Mouse (Mus musculus): Measurements from ENCODE around the gene Ormdl3. TPM values are rescaled to one million over a fixed set of nuclear protein-coding genes. Genes with fewer than 3 reads are reported as not detected.

Gene Ormdl3
- polyA plus RNA-seq, 1 experiment from 2014 or later: 77.3 TPM

DNA sequence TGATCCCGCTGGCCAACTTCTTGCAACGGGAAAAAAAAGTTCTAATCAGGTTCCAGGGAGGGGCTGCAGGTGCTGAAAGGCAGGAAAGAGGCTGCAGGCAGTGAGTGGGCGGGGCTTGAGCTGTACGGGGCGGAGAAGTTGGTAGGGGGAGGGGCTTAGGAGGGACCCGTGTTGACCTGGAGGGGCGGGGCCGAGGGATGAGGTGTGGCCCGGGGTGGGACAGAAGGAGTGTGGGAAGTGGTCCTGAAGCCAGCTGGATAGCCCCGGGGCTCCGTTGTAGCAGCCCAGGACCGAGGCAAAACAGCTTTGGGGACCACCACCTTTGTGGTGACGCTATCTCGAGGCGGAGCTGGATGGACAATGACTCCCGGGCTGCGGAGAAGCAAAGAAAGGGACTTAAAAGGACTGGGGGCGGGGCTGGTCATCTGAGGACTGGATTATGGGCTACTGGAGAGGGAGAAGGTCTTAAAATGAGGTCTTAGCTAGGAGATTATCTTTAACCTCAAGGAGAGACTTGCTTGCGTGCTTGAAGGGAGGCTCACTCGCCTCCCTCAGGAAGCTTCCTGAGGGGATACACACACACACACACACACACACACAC lies 15.0 kb upstream of the Ormdl3 start:
- no peak for ATAC-seq
- 1% methylated on average over 19 of the region's 20 CpGs for WGBS
- Histone ChIP-seq H3K4me3 (peak overlapping the region; percentile 23), H3K4me1 (peaks cover 10% of the 10 kb centered on the region; the same call in 1 of the 2 replicates), H3K9me3 (replicated peaks) (no peaks in the 10 kb centered on the region), H3K36me3 (ENCODE audit: poor library complexity, severe bottlenecking) (no peaks in the 10 kb centered on the region), H3K4me2 (peak overlapping the region; percentile 54), H3K9ac (no peak overlapping the region), H3K27ac (no peak overlapping the region), H3K27me3 (peaks cover 35% of the 10 kb centered on the region)

GRCm38 (mm10) chr11:98599291-98599690 lies 12.1 kb upstream of the Ormdl3 start:
- peaks cover 35% of the 10 kb centered on the region for H3K27me3 ChIP-seq
- no peaks in the 10 kb centered on the region for H3K36me3 ChIP-seq (ENCODE audit: poor library complexity, severe bottlenecking)
- no peak overlapping the region for H3K27ac ChIP-seq
- H3K9ac ChIP-seq: 0 out of 2 replicates have a peak overlapping the region, but pooled peaks have one; percentile 16
- 42% methylated on average over 18 of the region's 18 CpGs for WGBS
- no peak for ATAC-seq
- H3K9me3 ChIP-seq (replicated peaks): no peaks in the 10 kb centered on the region
- H3K4me2 ChIP-seq: peak overlapping the region; percentile 24
- H3K4me1 ChIP-seq: peaks cover 10% of the 10 kb centered on the region; the same call in 1 of the 2 replicates
- H3K4me3 ChIP-seq: no peak overlapping the region

- no peak overlapping the region for H3K4me3 ChIP-seq
- peaks cover 35% of the 10 kb centered on the region for H3K27me3 ChIP-seq
- no peak overlapping the region for H3K27ac ChIP-seq
- peak overlapping the region; percentile 24 for H3K4me2 ChIP-seq
- H3K9ac ChIP-seq: 0 out of 2 replicates have a peak overlapping the region, but pooled peaks have one; percentile 16
- ATAC-seq: no peak
- no peaks in the 10 kb centered on the region for H3K9me3 ChIP-seq (replicated peaks)
- no peaks in the 10 kb centered on the region for H3K36me3 ChIP-seq (ENCODE audit: poor library complexity, severe bottlenecking)
- WGBS: 56% methylated on average over 18 of the region's 18 CpGs
- peaks cover 10% of the 10 kb centered on the region; the same call in 1 of the 2 replicates for H3K4me1 ChIP-seq
These were observed 11.7 kb upstream of the Ormdl3 start for GRCm38 (mm10) chr11:98598851-98599290.

DNA sequence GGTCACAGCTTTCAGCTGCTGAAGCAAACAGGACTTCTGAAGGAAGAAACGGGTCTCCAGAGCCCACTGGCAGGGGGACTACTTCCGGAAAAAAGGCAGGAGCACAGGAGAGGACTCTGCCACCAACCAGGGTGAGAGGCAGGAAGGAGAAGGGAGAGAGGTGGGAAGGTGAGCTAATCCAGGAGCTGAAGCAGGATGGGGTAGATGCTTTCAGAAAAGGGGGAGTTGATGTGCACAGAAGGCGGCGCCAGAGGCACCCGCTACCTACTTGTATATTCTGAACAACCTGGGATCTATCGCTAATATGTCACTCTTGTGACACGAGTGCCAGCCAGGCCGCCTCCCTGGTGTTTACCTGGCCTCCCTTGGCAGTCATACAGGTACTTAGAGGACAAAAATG lies 10.8 kb upstream of the Ormdl3 start, which contains the start of gene Lrrc3c:
TSS of gene Lrrc3c (plus strand) at position 301 of the 400 bp plus-strand sequence.
- no peak for ATAC-seq
- Histone ChIP-seq H3K4me2 (peak within 1 kb of the TSS; percentile 24), H3K36me3 (ENCODE audit: poor library complexity, severe bottlenecking) (no peaks in the 10 kb centered on the region), H3K27me3 (peaks cover 35% of the 10 kb centered on the region), H3K4me3 (no peak within 1 kb of the TSS), H3K9me3 (replicated peaks) (no peaks in the 10 kb centered on the region), H3K27ac (no peak within 1 kb of the TSS), H3K4me1 (peaks cover 10% of the 10 kb centered on the region; the same call in 1 of the 2 replicates), H3K9ac (0 out of 2 replicates have a peak within 1 kb of the TSS, but pooled peaks have one; percentile 16)
- WGBS: 79% methylated on average over 8 of the region's 8 CpGs

- WGBS: 44% methylated on average over 6 of the region's 6 CpGs
- Histone ChIP-seq H3K27ac (no peak overlapping the region), H3K27me3 (peaks cover 35% of the 10 kb centered on the region), H3K4me2 (no peak overlapping the region), H3K9me3 (replicated peaks) (no peaks in the 10 kb centered on the region), H3K9ac (no peak overlapping the region), H3K4me3 (no peak overlapping the region), H3K4me1 (peaks cover 9% of the 10 kb centered on the region; the same call in 1 of the 2 replicates), H3K36me3 (ENCODE audit: poor library complexity, severe bottlenecking) (no peaks in the 10 kb centered on the region)
- ATAC-seq: no peak
These were observed 10.2 kb upstream of the Ormdl3 start for GRCm38 (mm10) chr11:98597363-98597762.

DNA sequence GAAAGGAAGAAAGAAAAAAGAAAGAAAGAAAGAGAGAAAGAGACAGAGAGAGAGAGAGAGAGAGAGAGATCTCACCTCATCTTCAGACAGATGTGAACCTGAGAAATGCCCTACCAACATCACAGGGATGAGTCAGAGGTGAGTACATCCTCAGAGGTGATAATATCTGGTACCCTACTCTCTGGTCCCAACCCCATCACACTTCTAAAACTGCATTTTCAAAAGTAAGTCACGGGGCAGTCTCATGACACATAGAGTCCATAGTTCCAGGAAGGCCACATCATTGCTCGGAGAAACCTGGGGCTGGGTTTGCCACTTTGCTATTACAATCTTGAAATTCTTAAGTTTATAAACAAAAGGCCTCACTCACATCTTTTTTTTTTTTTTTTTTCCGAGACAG lies 8.8 kb upstream of the Ormdl3 start:
- Histone ChIP-seq H3K27me3 (peaks cover 41% of the 10 kb centered on the region), H3K4me1 (0 out of 2 replicates have a peak, but pooled peaks cover 5% of the 10 kb centered on the region), H3K9ac (no peak overlapping the region), H3K4me3 (no peak overlapping the region), H3K36me3 (ENCODE audit: poor library complexity, severe bottlenecking) (no peaks in the 10 kb centered on the region), H3K27ac (no peak overlapping the region), H3K9me3 (replicated peaks) (no peaks in the 10 kb centered on the region), H3K4me2 (no peak overlapping the region)
- 64% methylated on average over 3 of the region's 3 CpGs for WGBS
- ATAC-seq: no peak

- no peak overlapping the region for H3K27ac ChIP-seq
- no peak for ATAC-seq
- WGBS: 80% methylated on average over 10 of the region's 10 CpGs
- no peak overlapping the region for H3K9ac ChIP-seq
- H3K4me2 ChIP-seq: no peak overlapping the region
- 0 out of 2 replicates have a peak, but pooled peaks cover 5% of the 10 kb centered on the region for H3K4me1 ChIP-seq
- H3K4me3 ChIP-seq: no peak overlapping the region
- H3K36me3 ChIP-seq (ENCODE audit: poor library complexity, severe bottlenecking): no peaks in the 10 kb centered on the region
- H3K27me3 ChIP-seq: peaks cover 37% of the 10 kb centered on the region
- H3K9me3 ChIP-seq (replicated peaks): no peaks in the 10 kb centered on the region
These were observed 8.3 kb upstream of the Ormdl3 start for GRCm38 (mm10) chr11:98595473-98595872.

DNA sequence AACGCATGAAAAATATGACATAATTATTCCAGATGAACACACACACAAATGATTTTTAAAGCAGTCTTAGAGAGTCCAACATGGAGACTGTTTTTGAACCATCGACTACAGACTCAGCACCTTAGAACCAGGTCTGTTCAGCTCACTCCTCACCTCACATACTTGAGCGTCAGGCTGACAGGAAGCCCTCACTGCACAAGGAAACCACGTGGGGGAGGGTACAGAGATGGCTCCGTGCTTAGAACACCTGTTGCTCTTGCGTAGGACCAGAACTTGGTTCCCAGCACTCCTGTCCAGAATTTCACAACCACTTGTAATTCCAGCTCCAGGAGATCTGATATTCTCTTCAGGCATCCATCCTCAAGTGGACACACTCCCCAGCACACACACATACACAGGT lies 7.9 kb upstream of the Ormdl3 start:
- H3K36me3 ChIP-seq (ENCODE audit: poor library complexity, severe bottlenecking): no peaks in the 10 kb centered on the region
- no peak overlapping the region for H3K9ac ChIP-seq
- no peak overlapping the region for H3K27ac ChIP-seq
- WGBS: 81% methylated on average over 6 of the region's 6 CpGs
- no peaks in the 10 kb centered on the region for H3K9me3 ChIP-seq (replicated peaks)
- no peak overlapping the region for H3K4me3 ChIP-seq
- H3K27me3 ChIP-seq: peaks cover 36% of the 10 kb centered on the region
- no peak for ATAC-seq
- 0 out of 2 replicates have a peak, but pooled peaks cover 5% of the 10 kb centered on the region for H3K4me1 ChIP-seq
- no peak overlapping the region for H3K4me2 ChIP-seq

- H3K9ac ChIP-seq: no peak overlapping the region
- no peak for ATAC-seq
- no peak overlapping the region for H3K4me3 ChIP-seq
- no peaks in the 10 kb centered on the region for H3K36me3 ChIP-seq (ENCODE audit: poor library complexity, severe bottlenecking)
- no peaks in the 10 kb centered on the region for H3K9me3 ChIP-seq (replicated peaks)
- peaks cover 23% of the 10 kb centered on the region for H3K4me1 ChIP-seq
- peaks cover 20% of the 10 kb centered on the region for H3K27me3 ChIP-seq
- WGBS: 74% methylated on average over 19 of the region's 19 CpGs
- no peak overlapping the region for H3K27ac ChIP-seq
- no peak overlapping the region for H3K4me2 ChIP-seq
These were observed 3.6 kb upstream of the Ormdl3 start for GRCm38 (mm10) chr11:98590548-98591445.

DNA sequence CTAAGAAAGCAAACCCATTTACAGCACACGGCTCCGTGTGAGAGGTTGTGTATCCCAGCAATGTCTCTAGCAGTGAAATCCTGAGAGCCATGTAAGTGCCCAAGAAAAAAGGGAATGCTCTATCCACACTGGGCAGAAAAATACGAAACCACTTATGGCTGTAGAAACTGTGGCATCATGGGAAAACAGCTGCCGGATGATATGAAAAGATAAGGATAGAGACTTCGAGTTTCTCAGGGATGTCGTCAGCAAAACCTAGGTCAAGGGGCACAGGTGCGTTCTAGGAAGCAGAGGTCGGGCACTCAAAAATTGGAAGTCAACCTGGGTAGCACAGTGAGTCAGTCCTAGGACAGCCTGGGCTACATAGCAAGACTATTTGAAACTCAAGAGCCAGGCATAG lies 2.1 kb upstream of the Ormdl3 start:
- H3K27ac ChIP-seq: no peak overlapping the region
- H3K4me2 ChIP-seq: no peak overlapping the region
- H3K27me3 ChIP-seq: peaks cover 17% of the 10 kb centered on the region
- no peak for ATAC-seq
- no peaks in the 10 kb centered on the region for H3K36me3 ChIP-seq (ENCODE audit: poor library complexity, severe bottlenecking)
- H3K9ac ChIP-seq: no peak overlapping the region
- 84% methylated on average over 8 of the region's 8 CpGs for WGBS
- peaks cover 34% of the 10 kb centered on the region for H3K4me1 ChIP-seq
- no peak overlapping the region for H3K4me3 ChIP-seq
- H3K9me3 ChIP-seq (replicated peaks): no peaks in the 10 kb centered on the region

DNA sequence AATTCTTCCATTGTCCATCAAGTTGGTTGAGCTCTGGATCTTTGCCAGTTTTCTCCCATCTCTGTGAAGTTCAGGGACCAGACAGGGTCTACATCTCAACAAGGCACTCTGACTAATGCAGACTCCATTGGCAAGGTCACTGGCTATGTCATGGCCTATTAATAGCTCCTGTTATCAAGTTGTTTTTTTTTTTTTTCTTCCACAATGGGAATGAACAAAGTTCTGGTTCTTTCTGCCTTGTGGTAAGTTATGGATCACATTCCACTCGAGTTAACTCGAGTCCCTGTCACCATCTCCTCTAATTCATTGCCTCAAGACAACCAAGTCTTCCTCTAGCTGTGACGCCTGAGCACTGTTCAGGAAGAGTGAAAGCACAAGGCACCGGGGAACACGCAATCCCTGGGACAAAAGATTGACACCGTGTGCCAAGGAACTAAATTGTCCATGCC lies 1.7 kb upstream of the Ormdl3 start:
- peak overlapping the region; percentile 93; the same call in 1 of the 2 replicates for H3K4me2 ChIP-seq
- no peak overlapping the region for H3K4me3 ChIP-seq
- H3K27ac ChIP-seq: no peak overlapping the region
- H3K4me1 ChIP-seq: peaks cover 34% of the 10 kb centered on the region
- H3K27me3 ChIP-seq: peaks cover 17% of the 10 kb centered on the region
- H3K9me3 ChIP-seq (replicated peaks): no peaks in the 10 kb centered on the region
- no peak overlapping the region for H3K9ac ChIP-seq
- H3K36me3 ChIP-seq (ENCODE audit: poor library complexity, severe bottlenecking): no peaks in the 10 kb centered on the region
- ATAC-seq: no peak
- 66% methylated on average over 6 of the region's 6 CpGs for WGBS

Data from forebrain, embryonic 13.5 days (tissue).